Mouse (Mus musculus): Measurements from ENCODE around the gene Slc17a1.

- no peak for TF ChIP-seq MYOG (IDR thresholded peaks at IDR 0.05; ENCODE audit: control insufficient read depth in 1 of 3, insufficient read depth in 1 of 3, insufficient read length in 2 of 3, low read depth in 2 of 3)
- TF ChIP-seq TCF3 (IDR thresholded peaks at IDR 0.05; ENCODE audit: insufficient read length, low read depth), result no peak
- no peak for TF ChIP-seq USF1 (IDR thresholded peaks at IDR 0.05; ENCODE audit: low read depth)
Measured at GRCm38 (mm10) chr13:23836630-23837029, 30.9 kb upstream of the Slc17a1 start.
